Mouse (Mus musculus) MEL-GATA-1-ER (cell line): ENCODE measurements around the gene 4932438A13Rik.

Source experiments
- DNase-seq: peaks from one replicate; pipeline ENCODE4 v3.0.0-alpha.2; 2012; ENCODE audit warnings: low read depth; ENCODE audit errors: extremely low read depth

The 4932438A13Rik gene

DNA sequence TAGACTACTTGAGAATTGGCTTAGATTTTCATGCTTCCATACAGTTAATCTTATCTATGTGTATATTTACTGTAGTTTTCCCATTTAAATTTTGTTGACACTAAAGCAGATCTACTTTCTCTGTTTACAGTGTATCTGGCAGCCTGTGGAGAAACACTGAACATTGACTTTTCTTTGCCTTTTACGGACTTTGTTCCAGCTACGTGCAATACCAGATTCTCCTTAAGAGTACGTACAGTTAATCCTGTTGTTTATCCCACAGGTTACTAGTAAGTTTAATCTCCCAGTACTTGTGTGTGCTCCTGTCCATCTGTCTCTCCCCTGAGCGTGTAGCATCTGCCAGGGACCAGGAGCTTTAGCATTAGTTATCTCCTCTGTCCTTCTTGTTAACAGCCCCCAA is 55.4 kb downstream of the 4932438A13Rik start:
- no peak for DNase-seq

DNA sequence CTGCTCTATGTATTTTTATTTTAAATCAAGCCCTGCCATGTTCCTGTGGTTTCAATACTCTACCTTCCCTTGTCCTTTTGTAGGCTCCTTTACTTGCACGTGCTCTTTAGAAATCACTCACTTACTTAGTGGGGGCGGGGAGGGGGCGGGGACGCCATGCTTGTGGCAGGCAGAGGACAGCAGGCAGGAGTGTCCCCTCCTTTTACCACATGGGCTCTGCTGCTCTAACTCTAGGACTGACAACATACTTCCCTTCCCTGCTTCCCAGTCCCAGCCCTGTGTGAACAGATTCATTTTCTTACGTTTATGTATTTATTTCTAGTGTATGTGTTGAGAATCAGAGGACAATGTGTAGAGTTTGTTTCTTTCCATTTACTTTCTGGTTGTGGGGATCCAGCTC is 78.7 kb downstream of the 4932438A13Rik start:
- no peak for DNase-seq

DNA sequence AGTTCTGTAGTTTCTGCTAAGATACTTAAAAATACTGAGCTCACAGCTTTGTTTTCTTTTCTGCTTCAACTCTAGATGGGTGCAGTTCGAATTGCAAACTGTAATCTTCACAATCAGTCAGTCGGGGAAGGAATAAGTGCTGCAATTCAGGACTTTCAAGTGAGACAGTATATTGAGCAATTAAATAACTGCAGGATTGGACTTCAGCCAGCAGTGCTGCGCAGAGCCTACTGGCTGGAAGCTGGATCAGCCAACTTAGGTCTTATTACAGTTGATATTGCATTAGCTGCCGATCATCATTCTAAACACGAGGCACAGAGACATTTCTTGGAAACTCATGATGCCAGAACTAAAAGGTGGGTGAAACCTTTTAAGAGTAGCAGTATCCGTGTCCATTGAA is 79.2 kb downstream of the 4932438A13Rik start:
- no peak for DNase-seq

DNA sequence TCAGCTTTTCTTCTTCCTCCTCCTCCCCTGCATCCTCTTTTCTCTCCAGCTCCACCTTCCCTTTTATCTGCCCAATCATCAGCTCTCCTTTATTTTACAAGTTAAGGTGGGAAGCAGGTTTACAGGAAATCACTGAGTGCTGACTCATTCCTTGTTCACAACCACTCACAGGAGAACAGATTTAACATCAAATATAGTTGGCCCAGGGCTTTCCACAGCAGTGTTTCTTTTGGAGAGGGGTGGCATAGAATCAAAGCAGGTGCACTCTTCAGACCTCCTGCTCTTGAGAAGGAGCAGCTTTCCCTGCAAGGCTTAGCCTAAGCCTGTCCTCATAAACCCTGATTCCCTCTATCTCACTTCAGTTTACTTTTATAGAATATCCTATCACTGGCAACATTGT is 80.8 kb downstream of the 4932438A13Rik start:
- DNase-seq = no peak

DNA sequence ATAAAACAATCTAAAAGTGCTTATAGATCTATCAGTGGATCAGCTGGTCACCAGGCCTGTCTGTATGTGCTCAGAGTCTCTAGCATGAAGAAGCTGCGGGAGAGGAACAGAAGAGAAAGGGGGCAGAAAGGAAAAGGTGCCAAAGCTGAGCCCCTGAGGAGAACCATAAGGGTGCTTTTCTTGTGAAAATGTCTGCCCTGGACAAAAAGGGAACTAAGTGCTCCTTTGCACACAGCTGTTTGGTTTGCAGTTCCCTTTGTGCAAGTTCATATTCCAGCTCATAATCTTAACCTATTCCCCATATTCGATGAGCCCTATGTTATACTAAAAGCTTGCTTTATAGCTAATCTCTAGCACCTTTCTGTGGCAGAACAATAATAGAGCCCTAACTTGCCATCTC is 175.1 kb downstream of the 4932438A13Rik start:
- DNase-seq = peak; percentile 2

DNA sequence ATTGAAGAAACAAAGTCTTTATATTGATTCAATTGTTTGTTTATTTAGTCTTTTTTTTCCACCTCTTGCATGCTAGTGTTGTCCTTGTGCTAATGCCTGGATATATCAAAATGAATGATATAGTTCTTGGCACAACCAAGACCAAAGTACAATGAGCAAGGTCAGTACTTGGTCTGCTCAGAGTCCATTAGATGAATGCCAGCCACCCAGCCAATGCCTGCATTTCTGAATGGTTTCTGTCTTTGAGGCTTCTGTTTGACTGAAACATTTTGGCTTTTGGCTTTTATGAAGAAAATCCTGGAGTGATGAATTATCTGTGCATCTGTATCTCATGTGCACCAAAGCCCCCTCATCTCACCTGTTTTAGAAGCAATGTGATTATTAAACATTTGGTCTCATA is 176.9 kb downstream of the 4932438A13Rik start:
- DNase-seq = no peak

DNA sequence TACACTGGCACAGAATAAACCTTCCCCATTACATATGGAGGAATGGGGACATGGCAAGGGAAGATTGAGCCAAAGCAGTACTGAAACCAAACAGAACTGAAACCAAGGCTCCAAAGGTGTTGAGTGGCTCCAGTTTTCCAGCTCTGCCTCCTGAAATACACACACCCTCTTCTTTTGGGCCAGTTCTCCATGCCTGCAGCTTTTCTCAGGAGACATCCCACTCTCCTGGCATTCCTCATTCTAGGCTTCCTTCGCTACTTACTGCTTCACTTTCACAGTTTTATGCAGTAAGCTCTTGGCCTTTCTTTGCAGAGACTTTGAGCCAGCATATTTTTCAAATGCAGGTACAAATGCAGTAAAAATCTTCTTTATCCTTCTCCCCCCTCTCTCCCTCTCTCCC is 188.6 kb downstream of the 4932438A13Rik start:
- DNase-seq = no peak

DNA sequence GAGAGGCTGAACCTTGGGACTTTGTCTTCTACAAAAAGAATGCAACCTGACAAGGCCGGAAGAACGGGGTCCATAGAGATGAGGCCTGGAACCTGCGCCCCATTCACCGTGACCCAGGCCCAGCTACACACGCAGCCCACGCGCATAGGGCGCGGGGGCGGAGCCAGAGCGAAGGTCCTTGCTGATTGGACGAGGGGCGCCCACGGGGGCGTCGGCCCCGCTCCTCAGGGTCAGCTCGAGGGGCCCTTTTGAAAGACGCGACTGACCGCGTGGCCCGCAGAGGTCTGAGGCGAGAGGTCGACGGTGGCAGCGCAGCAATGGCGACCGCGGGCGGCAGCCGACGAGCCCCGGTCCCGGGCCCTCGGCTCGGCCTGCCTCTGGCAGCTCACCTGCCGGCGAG is 200.5 kb downstream of the 4932438A13Rik start, which contains the start of gene Adad1:
TSS of gene Adad1 (plus strand) at position 122 of the 400 bp plus-strand sequence.
- DNase-seq = no peak

DNA sequence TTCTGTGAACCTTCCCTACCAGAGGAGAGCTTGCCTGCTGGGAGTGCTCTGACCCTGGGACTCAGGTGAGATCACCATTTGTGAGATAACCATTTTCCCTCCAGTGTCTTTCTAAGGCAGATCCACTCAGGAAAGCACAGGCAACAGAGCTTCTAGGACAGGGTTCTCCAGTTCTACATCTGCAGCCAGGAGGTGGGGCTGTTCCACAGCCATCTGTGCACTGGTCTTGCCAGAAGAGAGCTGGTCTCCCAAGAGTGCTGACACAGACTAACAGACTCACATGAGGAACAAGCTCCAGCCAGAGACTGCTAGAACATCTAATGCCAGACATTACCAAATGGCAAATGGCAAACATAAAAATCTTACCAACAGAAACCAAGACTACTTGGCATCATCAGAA is 210.3 kb downstream of the 4932438A13Rik start:
- no peak for DNase-seq

DNA sequence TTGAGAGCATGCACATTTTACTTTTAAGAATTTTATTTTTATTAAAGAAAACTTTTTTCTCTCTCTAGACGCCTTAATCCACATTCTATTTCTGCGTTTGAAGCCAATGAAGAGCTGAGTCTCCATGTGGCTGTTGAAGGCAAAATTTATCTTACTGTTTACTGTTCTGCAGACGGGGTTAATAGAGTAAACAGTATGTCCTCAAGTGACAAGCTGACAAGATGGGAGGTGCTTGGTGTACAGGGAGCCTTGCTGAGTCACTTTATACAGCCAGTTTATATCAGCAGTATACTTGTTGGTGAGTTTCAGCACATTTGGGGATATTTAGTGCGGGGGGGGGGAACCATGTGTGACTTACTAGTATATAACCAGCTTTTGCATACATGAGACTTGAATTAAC is 222.0 kb downstream of the 4932438A13Rik start:
- no peak for DNase-seq

DNA sequence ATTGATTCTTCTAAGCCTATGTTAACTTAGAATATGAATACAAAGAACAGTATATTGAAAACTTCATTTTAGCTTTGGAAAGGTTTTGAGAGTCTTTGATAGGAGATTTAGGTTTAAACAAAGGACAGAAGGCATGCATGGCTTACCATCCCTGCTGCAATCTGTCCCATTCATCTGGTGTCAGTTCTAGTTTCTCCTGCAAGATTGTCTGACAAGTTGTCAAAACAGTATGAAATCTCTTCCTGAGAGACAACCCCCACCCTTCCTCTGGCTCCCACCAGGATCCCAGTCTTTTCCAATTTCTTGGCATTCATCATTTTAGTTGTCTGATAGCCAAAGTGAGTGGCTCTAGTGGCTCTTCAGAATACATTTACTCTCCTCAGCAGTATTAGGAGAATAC is 227.8 kb downstream of the 4932438A13Rik start:
- no peak for DNase-seq
